Mouse (Mus musculus) forebrain, embryonic 16.5 days (tissue): Measurements from ENCODE around the gene Lztfl1. TPM values are rescaled to one million over a fixed set of nuclear protein-coding genes. Genes with fewer than 3 reads are reported as not detected.
A peak's percentile ranks its signal among the peaks of the same experiment; 100 is the strongest.

Source experiments
- ATAC-seq: fragments of 200-750 bp; cut with Nextera tagmentation; 2 replicates; pipeline ENCODE4 v1.8.0; 2017; ENCODE audit warnings: mild to moderate bottlenecking, moderate library complexity
- H3K27ac ChIP-seq: fragments of 300-500 bp; sonication (generic); 2 replicates; pipeline ENCODE4 v1.5.1; 2014; ENCODE audit warnings: low read length, control low read depth
- H3K27me3 ChIP-seq: fragments of 300-500 bp; sonication (generic); replicated peaks from 2 replicates; pipeline ENCODE4 v1.6.1; 2014; ENCODE audit warnings: low read length; ENCODE audit not compliant: control insufficient read depth, insufficient read depth
- H3K36me3 ChIP-seq: fragments of 300-500 bp; sonication (generic); 2 replicates; pipeline ENCODE4 v1.6.1; 2014; ENCODE audit not compliant: control insufficient read depth, insufficient read depth
- H3K4me1 ChIP-seq: fragments of 300-500 bp; sonication (generic); replicated peaks from 2 replicates; pipeline ENCODE4 v1.6.1; 2014; ENCODE audit warnings: low read length; ENCODE audit not compliant: control insufficient read depth, insufficient read depth
- H3K4me2 ChIP-seq: fragments of 300-500 bp; sonication (generic); 2 replicates; pipeline ENCODE4 v1.6.1; 2014; ENCODE audit warnings: mild to moderate bottlenecking, low read length, control low read depth
- H3K4me3 ChIP-seq: fragments of 300-500 bp; sonication (generic); replicated peaks from 2 replicates; pipeline ENCODE4 v1.5.1; 2014; ENCODE audit warnings: mild to moderate bottlenecking, low read length, control low read depth
- H3K9ac ChIP-seq: fragments of 300-500 bp; sonication (generic); replicated peaks from 2 replicates; pipeline ENCODE4 v1.6.1; 2014; ENCODE audit warnings: low read depth, low read length, control low read depth
- H3K9me3 ChIP-seq: fragments of 300-500 bp; sonication (generic); 2 replicates; pipeline ENCODE4 v1.6.1; 2016; ENCODE audit warnings: low read length; ENCODE audit not compliant: control insufficient read depth
- WGBS: fragments of 180-500 bp; shearing (Covaris S2); extraction: QIAGEN DNeasy Blood & Tissue Kit; methylation state at CpG from one replicate; pipeline ENCODE4 v1.1.7; 2014; 5-methylcytosine and 5-hydroxymethylcytosine counted together
- polyA plus RNA-seq: library from polyadenylated mRNA; unstranded; fragments of >200 nt; fragmentation: Nextera tagmentation; extraction: Ambion mirVana; gene quantifications from 2 replicates; pipeline ENCODE4 v1.2.1, GENCODE M21; 2015

Gene Lztfl1
- 55.8 and 61.6 TPM in 2 replicates for polyA plus RNA-seq

DNA sequence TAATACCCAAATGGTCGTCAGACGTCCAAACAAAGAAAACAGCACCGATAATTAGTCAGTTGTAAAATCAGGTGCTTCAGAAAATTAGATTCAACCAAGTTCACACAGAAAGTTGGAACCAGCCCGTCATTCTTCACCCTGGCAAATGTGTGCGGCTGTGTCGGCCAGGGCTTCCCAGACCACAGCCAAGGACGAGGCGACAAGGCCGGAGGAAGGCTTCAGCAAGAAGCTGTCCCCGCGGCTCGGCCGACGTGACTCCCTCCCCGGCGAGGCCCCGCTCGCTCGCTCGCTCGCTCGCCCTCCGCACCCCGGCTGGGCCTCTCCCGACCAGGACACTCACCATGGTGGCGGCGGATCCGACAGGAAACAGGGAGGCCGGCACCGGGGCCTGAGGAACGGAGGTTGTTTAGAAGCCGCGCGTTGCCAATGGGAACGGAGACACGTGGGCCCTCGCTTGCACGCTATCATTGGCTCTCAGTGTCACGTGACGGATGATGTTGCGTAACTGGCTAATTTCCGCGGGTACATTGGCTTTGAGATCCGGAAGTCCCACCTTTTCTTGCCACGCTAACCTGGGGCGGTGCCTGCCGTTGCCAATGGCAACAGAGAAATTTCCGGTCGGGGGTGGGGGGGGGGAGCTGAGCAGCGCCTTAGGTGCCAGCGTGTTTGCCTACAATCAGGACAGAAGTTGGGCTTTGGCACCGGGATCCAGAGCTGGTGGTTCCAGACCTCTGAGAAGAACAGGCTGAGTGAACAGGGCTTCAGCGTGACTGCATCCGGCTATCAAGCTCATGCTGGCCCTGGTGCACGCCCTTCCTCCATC, at the start of gene Lztfl1:
Gene Lztfl1 (minus strand): TSS at position 512 of the 823 bp plus-strand sequence.
- under 1% methylated on average over 54 of the region's 55 CpGs for WGBS
- peak within 1 kb of the TSS; percentile 82 for H3K9ac ChIP-seq
- H3K4me2 ChIP-seq: peak within 1 kb of the TSS; percentile 89
- peaks cover 8% of the 10 kb centered on the region for H3K4me1 ChIP-seq
- no peaks in the 10 kb centered on the region for H3K27me3 ChIP-seq
- H3K27ac ChIP-seq: peak within 1 kb of the TSS; percentile 26; the same call in 1 of the 2 replicates
- no peaks in the 10 kb centered on the region for H3K9me3 ChIP-seq
- peak; percentile 99 for ATAC-seq
- H3K36me3 ChIP-seq: no peaks in the 10 kb centered on the region
- peak within 1 kb of the TSS; percentile 94 for H3K4me3 ChIP-seq

DNA sequence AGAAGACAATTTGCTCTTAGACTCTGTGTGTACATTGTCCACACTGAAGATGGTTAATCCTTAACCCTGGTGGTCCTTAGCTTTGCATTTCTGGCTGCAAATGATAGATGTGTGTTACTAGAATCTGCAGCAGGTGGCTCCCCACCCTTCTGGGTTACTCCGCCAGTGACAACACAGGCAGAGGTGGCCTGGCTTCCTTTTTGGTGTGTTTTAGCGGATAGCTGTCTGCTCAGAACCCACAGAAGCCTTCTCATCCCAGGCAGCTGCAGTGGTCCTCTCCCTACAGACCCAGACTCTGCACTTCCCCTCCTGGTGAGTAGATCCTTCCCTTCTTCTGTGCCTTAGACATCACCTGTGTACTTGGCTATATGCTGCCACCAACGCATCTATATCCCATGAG, 49.5 kb upstream of the Lztfl1 start:
- WGBS: 85% methylated on average over 3 of the region's 3 CpGs
- Histone ChIP-seq H3K4me1 (no peaks in the 10 kb centered on the region), H3K4me3 (no peak overlapping the region), H3K9me3 (no peaks in the 10 kb centered on the region), H3K9ac (no peak overlapping the region), H3K27me3 (no peaks in the 10 kb centered on the region), H3K4me2 (no peak overlapping the region), H3K36me3 (no peaks in the 10 kb centered on the region), H3K27ac (no peak overlapping the region)
- ATAC-seq: no peak

DNA sequence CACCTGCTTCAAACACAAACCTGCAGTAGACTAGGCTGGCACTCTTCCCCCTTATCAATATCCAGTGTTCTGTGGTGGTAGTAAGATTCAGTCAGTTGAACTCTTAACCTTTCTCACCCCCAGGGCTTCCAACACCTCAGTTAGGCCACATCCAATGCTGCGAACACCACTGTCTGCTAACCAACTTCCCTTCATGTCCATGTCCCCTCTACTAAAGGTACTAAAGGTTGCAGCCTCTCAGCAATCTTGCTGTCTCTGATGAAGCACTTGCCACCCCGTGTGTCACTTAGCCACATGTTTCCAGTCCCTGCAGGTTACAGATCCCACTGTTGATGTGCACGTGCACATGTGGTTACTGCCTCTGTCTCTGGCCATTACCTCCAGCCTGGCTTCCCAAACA, 46.3 kb upstream of the Lztfl1 start:
- Histone ChIP-seq H3K27me3 (no peaks in the 10 kb centered on the region), H3K27ac (no peak overlapping the region), H3K4me3 (no peak overlapping the region), H3K36me3 (no peaks in the 10 kb centered on the region), H3K4me1 (no peaks in the 10 kb centered on the region), H3K4me2 (no peak overlapping the region), H3K9ac (no peak overlapping the region), H3K9me3 (no peaks in the 10 kb centered on the region)
- ATAC-seq: no peak
- 88% methylated on average over 3 of the region's 3 CpGs for WGBS

DNA sequence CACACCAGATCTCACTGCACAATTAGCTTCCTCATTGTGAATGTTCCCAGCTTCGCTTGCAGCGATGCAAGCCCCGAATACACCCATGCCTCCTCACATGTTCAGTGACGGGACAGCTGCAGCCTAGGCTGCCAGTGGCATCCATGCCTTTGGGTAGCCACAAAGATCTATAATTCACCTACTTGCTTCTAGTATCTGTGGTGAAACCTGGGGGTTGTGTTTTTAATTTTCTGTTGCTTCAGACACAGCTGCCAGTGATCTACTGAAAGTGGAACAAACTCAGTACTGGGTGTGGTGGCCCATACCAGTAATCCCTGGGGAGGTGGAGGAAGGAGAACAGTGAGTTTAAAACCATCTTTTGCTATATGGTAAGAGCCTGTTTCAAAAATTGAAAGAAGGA, 45.4 kb upstream of the Lztfl1 start:
- WGBS: 91% methylated on average over 4 of the region's 4 CpGs
- ATAC-seq: no peak

DNA sequence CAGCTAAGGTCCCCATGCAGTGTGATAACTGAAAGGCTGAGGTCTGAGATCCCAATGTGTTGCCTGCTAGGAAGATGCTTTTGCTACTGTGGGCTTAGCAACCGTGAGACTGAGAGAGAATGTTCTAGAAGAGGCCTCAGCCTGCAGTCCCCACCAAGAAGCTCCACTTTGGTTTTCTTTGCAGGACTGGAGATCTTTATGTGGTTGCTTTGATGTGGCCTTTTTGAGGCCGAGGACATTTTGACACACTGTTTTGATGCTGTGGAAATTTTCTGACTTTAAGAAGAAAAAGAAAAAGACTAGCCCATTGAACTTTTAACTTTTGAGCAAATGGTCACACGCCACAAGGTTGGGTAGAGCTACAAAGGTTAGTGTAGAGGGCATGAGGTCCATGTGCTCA, 43.3 kb upstream of the Lztfl1 start:
- H3K4me3 ChIP-seq: no peak overlapping the region
- 87% methylated on average over 3 of the region's 3 CpGs for WGBS
- ATAC-seq: no peak
- no peaks in the 10 kb centered on the region for H3K36me3 ChIP-seq
- H3K9me3 ChIP-seq: no peaks in the 10 kb centered on the region
- no peaks in the 10 kb centered on the region for H3K4me1 ChIP-seq
- no peak overlapping the region for H3K9ac ChIP-seq
- H3K27me3 ChIP-seq: no peaks in the 10 kb centered on the region
- H3K27ac ChIP-seq: no peak overlapping the region
- H3K4me2 ChIP-seq: no peak overlapping the region

More for the DNA sequence above, 45.4 kb upstream of the Lztfl1 start:
- H3K9me3 ChIP-seq: no peaks in the 10 kb centered on the region
- no peaks in the 10 kb centered on the region for H3K36me3 ChIP-seq
- H3K4me1 ChIP-seq: no peaks in the 10 kb centered on the region
- H3K9ac ChIP-seq: no peak overlapping the region
- no peak overlapping the region for H3K4me3 ChIP-seq
- H3K27ac ChIP-seq: no peak overlapping the region
- H3K4me2 ChIP-seq: no peak overlapping the region
- H3K27me3 ChIP-seq: no peaks in the 10 kb centered on the region

DNA sequence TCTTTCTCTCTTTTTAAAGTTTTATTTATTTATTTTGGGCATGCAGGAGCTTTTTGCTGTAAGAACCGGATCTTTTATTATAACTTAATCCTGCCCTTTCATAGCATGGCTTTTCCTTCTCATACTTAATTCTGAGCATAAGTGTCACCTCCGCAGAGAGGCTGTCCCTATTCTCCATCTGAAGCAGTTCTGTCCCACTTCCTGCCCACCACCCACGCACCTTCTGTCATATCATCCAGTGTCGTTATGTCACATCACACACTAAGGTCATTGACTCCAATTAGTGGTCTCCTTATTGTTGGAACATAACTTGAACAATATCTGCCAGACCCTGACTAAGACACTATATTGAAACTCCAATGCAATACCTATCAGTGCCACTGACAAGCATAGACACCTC, 41.1 kb upstream of the Lztfl1 start:
- Histone ChIP-seq H3K4me3 (no peak overlapping the region), H3K9ac (no peak overlapping the region), H3K27ac (no peak overlapping the region), H3K9me3 (no peaks in the 10 kb centered on the region), H3K4me2 (no peak overlapping the region), H3K27me3 (no peaks in the 10 kb centered on the region), H3K36me3 (no peaks in the 10 kb centered on the region), H3K4me1 (no peaks in the 10 kb centered on the region)
- 76% methylated on average over 4 of the region's 4 CpGs for WGBS
- ATAC-seq: no peak

DNA sequence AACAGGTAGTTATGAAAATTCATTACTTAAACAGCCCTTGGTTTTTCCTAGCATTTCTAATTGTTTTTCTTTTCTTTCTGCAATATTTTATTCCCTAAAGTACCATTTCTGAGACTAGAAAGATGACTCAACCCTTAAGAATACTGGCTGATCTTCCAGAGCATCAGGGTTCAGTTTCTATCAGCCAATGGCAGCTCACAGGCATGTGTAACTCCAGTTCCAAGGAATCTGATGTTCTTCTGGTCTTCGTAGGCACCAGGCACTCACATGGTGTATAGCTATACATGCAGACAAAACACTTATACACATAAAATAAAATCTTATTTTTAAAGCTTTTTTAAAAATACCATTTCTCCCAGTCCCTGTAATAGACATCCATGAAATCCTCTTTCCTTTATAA, 40.7 kb upstream of the Lztfl1 start:
- Histone ChIP-seq H3K27ac (no peak overlapping the region), H3K9me3 (no peaks in the 10 kb centered on the region), H3K36me3 (no peaks in the 10 kb centered on the region), H3K9ac (no peak overlapping the region), H3K4me2 (no peak overlapping the region), H3K4me3 (no peak overlapping the region), H3K4me1 (no peaks in the 10 kb centered on the region), H3K27me3 (no peaks in the 10 kb centered on the region)
- ATAC-seq: no peak
- 73% methylated on average over 1 of the region's 1 CpGs for WGBS

DNA sequence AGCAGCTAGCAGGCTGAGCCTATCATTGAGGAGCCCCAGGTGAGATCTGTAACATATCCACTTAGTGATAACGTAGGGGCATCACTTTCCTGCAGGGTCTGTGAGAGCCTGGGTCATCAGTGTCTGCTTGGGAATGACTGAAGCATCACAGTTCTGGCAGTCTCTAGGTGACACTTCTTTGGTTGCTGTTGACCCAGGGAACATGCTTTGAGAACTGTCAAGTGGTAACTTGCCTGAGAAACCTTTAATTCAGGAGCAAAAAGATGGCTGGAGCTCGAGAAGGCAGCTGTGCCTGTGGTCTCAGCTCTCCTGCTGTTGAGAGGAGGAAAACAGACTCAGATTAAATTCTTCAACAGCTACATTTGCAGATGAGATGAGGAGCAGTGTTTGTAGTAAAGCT, 39.8 kb upstream of the Lztfl1 start:
- H3K4me1 ChIP-seq: no peaks in the 10 kb centered on the region
- no peaks in the 10 kb centered on the region for H3K27me3 ChIP-seq
- H3K4me3 ChIP-seq: no peak overlapping the region
- H3K27ac ChIP-seq: no peak overlapping the region
- H3K36me3 ChIP-seq: no peaks in the 10 kb centered on the region
- no peaks in the 10 kb centered on the region for H3K9me3 ChIP-seq
- 54% methylated on average over 2 of the region's 2 CpGs for WGBS
- no peak overlapping the region for H3K9ac ChIP-seq
- ATAC-seq: no peak
- H3K4me2 ChIP-seq: no peak overlapping the region

DNA sequence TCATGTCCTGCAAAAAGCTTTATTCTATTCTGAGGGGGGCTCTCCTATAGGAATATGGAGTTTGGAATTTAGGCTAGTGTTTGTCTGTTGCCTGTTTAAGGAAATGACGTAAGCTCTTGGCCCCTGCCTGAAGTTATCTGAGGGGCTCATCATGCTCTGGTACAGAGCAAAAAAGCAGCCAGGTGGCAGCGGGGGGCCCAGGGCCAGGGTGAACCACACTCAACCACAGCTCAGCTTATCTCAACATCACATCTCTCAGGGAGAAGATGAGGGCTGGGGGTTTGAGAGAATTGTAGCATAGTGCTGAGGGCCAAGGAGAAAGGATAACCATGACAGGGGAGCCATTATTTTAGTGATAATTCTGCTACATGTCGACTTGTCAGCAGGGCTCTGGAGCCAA, 39.3 kb upstream of the Lztfl1 start:
- Histone ChIP-seq H3K9me3 (no peaks in the 10 kb centered on the region), H3K4me1 (no peaks in the 10 kb centered on the region), H3K9ac (no peak overlapping the region), H3K27me3 (no peaks in the 10 kb centered on the region), H3K4me2 (no peak overlapping the region), H3K4me3 (no peak overlapping the region), H3K27ac (no peak overlapping the region), H3K36me3 (no peaks in the 10 kb centered on the region)
- ATAC-seq: no peak
- 82% methylated on average over 3 of the region's 3 CpGs for WGBS
